Mouse (Mus musculus) layer of hippocampus, adult 11-12 months (tissue): ENCODE measurements around the gene Adh1.

Source experiments
- DNase-seq: peaks from one replicate; pipeline ENCODE4 v3.0.0; 2022; ENCODE audit warnings: low spot score

The Adh1 gene

GRCm38 (mm10) chr3:138241371-138241770, 19.4 kb upstream of the Adh1 start:
- no peak for DNase-seq

DNA sequence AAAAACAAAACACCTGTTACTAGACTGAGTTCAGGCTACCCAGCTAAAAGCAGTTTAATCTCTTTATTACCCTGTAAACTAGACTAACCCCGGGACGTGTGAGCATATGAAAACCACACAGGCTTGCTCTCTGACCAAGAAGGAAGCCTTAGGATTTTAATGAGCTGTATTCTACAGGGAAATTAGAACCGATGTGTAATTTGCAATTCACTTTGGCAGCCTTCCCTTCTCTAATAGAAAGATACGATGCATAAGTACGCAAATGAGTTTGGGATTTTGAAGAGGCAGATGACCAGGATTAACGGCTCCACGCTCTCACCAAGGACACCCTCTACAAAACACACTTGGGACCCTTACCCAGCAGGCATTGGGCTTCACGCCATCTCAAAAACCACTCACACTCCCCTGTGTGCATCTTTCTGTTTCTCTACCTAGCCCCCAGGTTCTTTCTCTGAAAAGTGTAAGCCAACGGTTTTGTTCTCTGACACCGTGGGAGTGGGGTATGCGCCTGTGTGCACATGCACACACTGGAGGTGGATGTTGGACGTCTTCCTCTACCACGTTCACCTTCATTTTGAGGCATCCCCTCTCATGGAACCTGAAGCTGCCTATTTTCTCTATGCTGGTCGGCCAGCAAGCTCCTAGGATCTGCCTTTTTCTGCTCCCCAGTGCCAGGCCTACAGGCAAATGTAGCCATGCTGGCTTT, 18.6 kb upstream of the Adh1 start:
- DNase-seq: no peak

GRCm38 (mm10) chr3:138242933-138243332, 17.9 kb upstream of the Adh1 start:
- no peak for DNase-seq

- DNase-seq: no peak
Measured at GRCm38 (mm10) chr3:138244338-138244874, 16.4 kb upstream of the Adh1 start.

DNA sequence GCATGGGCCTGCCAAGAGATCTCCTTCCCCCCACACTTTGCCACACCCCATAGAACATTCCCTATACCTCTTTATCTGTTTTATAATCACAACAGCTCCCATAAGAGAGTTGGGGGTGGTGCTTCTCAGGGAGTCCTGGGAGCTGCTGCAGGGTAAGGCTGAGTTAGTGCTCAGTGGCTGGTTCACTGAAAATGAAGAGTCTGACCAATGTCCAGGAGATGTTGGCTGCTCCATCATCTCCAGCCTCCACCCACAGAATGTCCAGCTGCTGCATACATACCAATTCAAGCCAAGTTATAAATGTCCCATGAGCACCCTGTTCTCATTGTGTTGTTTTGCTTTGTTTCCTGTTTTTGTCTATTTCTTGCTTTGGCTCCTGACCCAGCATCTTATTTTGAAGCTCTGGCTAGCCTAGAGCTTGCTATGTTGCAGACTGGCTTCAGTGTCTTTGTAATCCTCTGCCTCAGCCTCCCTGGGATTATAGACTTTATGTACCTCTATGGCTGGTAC, 14.2 kb upstream of the Adh1 start:
- DNase-seq: no peak

DNA sequence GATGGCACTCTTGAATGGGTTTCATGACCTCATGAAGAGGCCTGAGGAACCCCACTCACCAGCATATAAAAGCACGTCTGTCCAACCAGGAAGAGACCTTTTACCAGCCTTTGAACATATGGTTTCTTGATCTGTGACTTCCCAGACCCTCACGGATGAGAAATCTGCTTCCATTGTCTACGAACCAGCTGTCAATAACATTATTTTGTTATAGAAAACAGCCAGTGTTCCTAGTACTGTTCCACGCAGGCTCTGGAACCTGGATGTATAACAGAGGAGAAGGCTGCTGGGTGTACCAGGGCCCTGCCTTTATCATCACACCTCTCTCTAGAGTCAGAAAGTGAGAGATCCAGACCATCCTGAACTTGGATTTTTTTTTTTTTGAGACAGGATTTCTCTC, 13.6 kb upstream of the Adh1 start:
- DNase-seq: no peak

- DNase-seq: no peak
Measured at GRCm38 (mm10) chr3:138248011-138248410, 12.8 kb upstream of the Adh1 start.

DNA sequence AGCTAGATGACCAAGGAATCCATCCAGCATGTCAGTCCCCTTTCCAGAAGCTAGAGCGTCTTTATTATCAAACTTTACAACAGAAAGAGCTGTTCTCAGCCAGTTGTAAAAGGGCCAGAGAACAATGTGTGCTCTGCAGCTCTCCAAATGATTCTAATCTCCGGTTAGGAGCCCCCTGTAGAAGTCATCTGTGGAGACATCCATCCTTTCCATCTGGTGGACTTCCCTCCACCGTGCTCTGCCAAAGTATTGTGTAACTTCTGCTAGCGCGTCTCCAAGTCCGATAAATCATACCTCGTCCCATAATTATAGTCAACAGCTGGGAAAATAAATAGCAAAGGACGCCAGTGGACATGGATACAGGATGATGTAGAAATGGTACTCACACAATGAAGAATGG, 12.0 kb upstream of the Adh1 start:
- no peak for DNase-seq

DNA sequence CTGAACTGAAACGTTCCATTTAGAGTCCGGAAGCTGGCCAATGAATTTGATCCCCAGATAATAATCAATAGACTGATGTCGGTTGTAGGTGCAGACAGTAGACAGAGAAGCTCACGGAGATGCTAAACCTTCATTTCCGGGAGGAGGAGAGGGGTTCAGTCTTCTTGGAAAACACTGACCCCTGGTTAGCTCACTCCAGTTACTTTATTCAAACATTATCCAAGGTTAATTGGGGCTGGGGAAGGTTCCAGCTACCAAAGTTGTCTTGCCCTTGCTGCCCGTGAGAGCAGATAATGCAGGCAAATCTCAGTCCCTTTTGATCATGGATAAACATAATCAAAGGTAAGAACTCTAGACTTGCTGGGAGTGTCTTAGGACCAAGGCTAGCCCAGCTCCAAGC, 9.6 kb upstream of the Adh1 start:
- no peak for DNase-seq

DNA sequence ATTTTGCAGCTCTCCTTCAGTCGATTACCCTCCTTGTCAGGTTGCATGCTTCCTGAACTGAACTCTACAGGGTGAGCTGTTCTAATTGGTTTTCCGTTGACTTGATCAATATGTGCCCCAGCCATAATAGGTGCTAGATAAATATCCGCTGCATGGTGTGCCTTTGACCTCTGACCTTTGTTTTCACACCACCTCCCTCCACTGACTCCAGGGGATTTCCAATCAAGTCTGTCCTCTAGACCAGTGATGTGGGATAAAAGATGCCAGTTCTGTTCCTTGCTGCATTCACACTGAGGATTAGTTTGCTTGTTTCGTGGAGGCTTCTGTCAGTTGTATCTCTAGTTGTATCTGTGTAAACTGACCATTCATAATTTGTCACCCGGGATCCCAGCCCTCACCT, 6.6 kb upstream of the Adh1 start:
- DNase-seq: no peak

GRCm38 (mm10) chr3:138255366-138255765, 5.4 kb upstream of the Adh1 start:
- no peak for DNase-seq

GRCm38 (mm10) chr3:138255780-138256550, 4.8 kb upstream of the Adh1 start:
- DNase-seq: no peak

GRCm38 (mm10) chr3:138262568-138262967, 1.8 kb downstream of the Adh1 start:
- DNase-seq: no peak

DNA sequence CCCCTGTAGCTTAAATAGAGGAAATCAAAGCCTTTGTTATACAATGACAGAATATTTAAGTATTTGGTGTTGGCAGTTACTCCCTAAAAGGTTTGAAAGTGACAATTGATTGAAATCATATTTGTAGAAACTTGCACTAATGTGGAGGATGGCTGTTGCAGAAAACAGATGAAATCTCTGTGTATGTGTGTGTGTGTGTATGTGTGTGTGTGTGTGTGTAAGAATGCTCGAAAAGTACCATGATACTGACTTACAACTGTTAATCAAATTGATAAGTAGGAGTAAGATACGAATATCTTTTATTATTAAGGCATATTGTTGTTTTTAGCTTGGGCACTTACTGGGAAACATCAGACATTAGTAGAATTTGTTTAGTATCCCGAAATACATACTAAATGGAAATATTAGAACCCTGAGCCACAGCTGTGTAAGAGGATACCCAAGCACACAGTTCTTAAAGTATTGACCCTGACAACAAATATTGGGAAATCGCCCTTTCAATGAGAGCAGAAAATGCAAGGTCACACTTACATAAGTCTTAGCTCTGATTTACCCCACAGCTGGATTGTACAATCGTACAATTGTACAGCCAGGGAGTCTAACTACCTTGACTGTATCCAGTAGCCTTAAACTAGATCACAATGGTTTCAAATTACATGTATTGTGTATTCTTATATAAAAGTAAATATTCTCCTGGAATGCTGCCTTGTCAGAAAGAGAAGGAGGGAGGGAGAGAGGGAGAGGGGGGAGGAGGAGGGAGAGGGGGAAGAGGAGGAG, 2.6 kb downstream of the Adh1 start:
- DNase-seq: no peak

DNA sequence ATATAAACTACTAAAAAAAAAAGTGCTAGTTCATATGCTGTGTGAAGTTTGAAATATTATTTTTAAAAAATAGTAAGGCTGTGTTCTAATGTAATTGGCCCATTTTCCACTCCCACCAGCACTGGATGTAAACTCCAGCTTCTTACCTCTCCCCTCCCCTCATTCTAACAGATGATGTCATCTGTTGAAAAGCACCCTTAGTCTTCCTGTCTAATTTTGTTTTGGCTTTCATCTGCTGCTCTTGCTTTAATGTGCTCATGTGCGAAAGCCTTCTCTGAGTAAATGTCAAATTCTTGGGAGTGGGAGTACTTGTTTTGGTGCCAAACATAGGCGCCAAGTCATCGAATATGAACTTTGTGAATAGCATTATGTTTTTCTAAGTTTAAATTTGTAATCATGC, 3.9 kb downstream of the Adh1 start:
- no peak for DNase-seq

DNA sequence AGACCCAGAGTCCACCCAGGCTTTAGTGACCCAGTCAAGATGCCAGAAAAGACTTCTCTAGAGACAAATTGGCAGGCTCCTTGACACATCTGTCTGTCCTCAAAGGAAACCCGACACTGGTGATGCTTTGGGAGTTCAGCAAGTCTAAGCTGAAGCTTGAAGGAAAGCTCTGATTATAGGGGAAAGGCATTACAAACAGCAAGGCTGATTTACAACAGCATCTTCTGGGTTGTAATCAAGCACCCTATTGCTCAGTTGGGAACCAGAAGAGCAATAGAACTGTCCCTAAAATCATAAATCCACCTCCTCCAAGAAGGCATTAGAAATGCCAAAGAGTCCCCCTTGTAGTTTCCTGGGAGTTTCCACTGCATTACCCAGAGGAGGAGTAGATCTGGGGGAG, 9.7 kb downstream of the Adh1 start:
- no peak for DNase-seq

GRCm38 (mm10) chr3:138271297-138271696, 10.5 kb downstream of the Adh1 start:
- DNase-seq: no peak

GRCm38 (mm10) chr3:138273080-138273479, 12.3 kb downstream of the Adh1 start:
- DNase-seq: no peak

DNA sequence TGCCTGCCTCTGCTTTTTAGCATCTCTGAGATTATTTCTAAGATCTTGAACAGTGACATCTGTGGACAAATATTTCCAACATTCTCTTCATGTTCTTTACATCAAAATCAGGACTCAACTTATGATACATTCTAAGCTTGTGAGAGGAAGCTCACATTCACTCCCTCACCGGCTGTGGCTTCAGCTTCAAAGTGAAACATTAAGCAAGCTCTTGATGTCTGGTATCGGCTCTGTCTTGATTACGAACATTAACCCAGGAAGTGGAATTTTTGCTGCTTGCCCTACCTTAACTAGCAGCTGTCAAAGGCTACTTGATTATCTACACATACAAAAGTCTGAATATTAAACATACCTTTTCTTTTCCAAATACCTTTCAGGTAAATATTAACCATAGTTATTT, 14.3 kb downstream of the Adh1 start:
- DNase-seq: no peak

DNA sequence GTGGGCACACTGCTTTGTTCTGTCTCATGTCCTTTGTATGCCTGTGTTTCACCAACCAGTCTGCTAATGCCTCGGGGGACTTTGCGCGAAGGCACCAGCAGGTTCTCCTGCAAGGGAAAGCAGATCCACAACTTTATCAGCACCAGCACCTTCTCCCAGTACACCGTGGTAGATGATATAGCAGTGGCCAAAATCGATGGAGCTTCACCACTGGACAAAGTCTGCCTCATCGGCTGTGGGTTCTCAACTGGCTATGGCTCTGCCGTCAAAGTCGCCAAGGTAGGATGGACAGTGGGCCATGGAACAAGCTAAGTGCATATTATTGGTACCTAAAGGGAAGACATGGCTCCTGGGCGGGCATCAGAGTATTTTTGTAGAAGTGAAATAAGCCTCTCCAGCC, 21.8 kb downstream of the Adh1 start:
- DNase-seq: no peak

- DNase-seq: no peak
Measured at GRCm38 (mm10) chr3:138283831-138284230, 23.0 kb downstream of the Adh1 start.

- DNase-seq: no peak
Measured at GRCm38 (mm10) chr3:138285986-138286385, 25.2 kb downstream of the Adh1 start.

- no peak for DNase-seq
Measured at GRCm38 (mm10) chr3:138287686-138288085, 26.9 kb downstream of the Adh1 start.
